Mouse (Mus musculus): Measurements from ENCODE around the gene Dqx1.

Gene Dqx1

GRCm38 (mm10) chr6:83053136-83053960, 4.3 kb upstream of the Dqx1 start:
- no peak for TF ChIP-seq GATA4 (IDR thresholded peaks at IDR 0.05; ENCODE audit: insufficient replicate concordance, low read length)

DNA sequence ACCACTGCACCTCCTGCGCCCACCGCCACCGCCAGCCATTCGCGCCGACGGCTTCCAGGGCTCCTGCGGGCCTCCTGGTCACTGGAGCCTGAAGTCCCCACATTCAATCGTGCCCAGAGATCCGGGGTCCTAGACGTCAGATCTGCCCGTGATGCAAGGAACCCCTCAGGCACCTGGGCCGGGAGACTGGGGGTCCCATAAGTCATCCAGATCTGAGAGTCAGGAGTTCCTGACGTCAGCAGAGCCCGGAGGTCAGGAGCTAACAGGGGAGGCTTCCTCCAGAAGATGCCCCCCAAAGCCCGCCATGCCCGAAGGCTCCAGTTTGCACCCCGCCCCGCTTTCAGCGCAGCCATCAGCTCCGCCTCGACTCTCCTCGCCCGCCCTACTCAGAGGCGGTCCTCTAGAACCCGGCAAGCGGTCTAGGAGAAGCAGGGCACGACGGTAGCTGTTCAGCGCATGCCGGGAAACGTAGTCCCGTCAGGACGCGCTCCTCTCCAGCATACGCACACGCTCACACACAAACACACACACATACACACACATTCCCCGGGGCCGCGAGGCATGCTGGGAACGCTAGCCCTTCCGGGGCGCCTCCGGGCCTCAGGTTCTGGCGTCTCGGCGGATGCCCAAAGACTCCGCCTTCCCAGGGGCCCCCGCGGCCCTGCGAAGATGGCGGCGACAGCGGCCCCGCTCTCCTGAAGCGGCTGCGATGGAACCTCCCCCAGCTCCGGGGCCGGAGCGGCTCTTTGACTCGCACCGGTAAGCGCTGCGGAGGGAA, 3.4 kb upstream of the Dqx1 start, which contains the start of gene Aup1:
Gene Aup1, plus strand, starts transcription at position 448 of the 778 bp plus-strand sequence.
- peak; percentile 85; the same call in 1 of the 2 replicates for TF ChIP-seq GATA4 (IDR thresholded peaks at IDR 0.05; ENCODE audit: insufficient replicate concordance, low read length)

- TF ChIP-seq GATA4 (IDR thresholded peaks at IDR 0.05; ENCODE audit: insufficient replicate concordance, low read length), result no peak
Observed at GRCm38 (mm10) chr6:83054871-83055431, 2.7 kb upstream of the Dqx1 start, which contains the start of gene Htra2. Gene Htra2, minus strand, starts transcription at chr6:83055273.

- no peak for TF ChIP-seq GATA4 (IDR thresholded peaks at IDR 0.05; ENCODE audit: insufficient replicate concordance, low read length)
Observed at GRCm38 (mm10) chr6:83058725-83059124, 1.1 kb downstream of the Dqx1 start.

DNA sequence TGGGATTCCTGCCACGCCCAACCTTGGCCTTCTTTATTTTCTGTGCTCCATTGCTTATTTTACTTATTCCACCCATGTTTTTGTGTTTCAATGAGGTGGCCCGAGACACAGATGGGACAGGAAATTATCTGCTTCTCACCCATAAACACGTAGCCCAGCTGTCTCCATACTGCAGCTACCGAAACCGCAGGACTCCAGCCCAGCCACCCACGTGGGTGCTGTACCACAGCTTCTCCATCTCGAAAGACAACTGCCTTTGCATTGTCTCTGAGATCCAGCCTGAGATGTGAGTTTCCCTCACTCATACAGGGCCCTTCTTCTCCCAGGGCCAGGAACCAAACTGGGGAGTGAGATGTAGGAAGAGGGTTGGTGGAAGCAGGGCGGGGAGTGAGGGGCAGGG, 8.4 kb downstream of the Dqx1 start:
- no peak for TF ChIP-seq GATA4 (IDR thresholded peaks at IDR 0.05; ENCODE audit: insufficient replicate concordance, low read length)

DNA sequence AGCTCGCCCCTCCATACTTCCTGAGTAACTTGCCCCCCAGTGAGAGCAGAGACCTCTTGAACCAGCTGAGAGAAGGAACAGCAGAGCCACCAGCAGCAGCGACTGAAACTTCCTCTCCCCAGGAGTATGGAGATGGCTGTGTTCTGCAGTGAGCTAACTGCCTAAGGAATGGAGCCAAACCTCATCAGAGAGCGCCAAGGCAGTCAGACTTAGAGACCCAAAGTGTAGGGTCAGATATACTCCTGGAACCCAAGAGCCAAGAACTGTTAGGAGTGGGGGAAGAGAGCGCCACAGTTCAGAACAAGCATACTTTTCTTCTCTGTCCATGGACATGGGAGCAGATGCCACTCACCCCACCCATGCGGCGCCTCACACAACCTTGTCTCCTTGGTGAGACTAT, 8.8 kb downstream of the Dqx1 start:
- TF ChIP-seq GATA4 (IDR thresholded peaks at IDR 0.05; ENCODE audit: insufficient replicate concordance, low read length), result no peak

DNA sequence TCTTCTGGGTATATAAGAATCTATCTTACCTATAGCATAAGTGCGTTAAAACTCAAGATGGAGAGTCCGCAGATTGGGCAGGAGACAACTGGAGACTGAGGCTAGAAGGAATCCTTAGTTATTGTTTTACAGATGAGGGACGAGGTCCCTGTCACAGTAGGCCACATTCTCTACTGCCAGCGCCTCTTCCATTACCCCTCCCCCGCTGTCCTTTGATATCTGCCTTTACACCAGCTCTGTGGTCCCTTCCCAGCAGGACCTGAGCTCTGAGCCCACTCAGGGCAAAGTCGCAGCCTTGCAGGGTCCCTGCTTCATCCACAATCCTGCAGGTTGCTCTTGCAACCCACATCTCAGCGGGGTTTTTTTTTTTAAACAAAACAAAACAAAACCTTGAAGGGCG, 10.6 kb downstream of the Dqx1 start:
- TF ChIP-seq GATA4 (IDR thresholded peaks at IDR 0.05; ENCODE audit: insufficient replicate concordance, low read length), result no peak

- no peak for TF ChIP-seq GATA4 (IDR thresholded peaks at IDR 0.05; ENCODE audit: insufficient replicate concordance, low read length)
Observed at GRCm38 (mm10) chr6:83068706-83069487, 11.3 kb downstream of the Dqx1 start.

GRCm38 (mm10) chr6:83069488-83070246, 12.0 kb downstream of the Dqx1 start:
- no peak for TF ChIP-seq GATA4 (IDR thresholded peaks at IDR 0.05; ENCODE audit: insufficient replicate concordance, low read length)

DNA sequence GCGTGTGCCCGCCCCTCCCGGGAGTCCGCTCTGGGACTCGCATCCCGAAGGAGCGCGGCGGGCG, 12.4 kb downstream of the Dqx1 start, which contains the start of gene Tlx2:
Gene Tlx2, minus strand, starts transcription at position 47 of the 64 bp plus-strand sequence.
- TF ChIP-seq GATA4 (IDR thresholded peaks at IDR 0.05; ENCODE audit: insufficient replicate concordance, low read length), result no peak

- TF ChIP-seq GATA4 (IDR thresholded peaks at IDR 0.05; ENCODE audit: insufficient replicate concordance, low read length), result no peak
Observed at GRCm38 (mm10) chr6:83070311-83071219, 12.9 kb downstream of the Dqx1 start.

GRCm38 (mm10) chr6:83071220-83071619, 13.6 kb downstream of the Dqx1 start:
- TF ChIP-seq GATA4 (IDR thresholded peaks at IDR 0.05; ENCODE audit: insufficient replicate concordance, low read length), result no peak

- no peak for TF ChIP-seq GATA4 (IDR thresholded peaks at IDR 0.05; ENCODE audit: insufficient replicate concordance, low read length)
Observed at GRCm38 (mm10) chr6:83074979-83075378, 17.3 kb downstream of the Dqx1 start.

Measured in liver, adult (tissue).